Mouse (Mus musculus) c-Kit-positive CD71-positive TER-119-negative erythroid progenitor cells, embryonic 14.5 days (primary cell): ENCODE data around the gene 4930539E08Rik.

Experiments
- DNase-seq: peaks from one replicate; pipeline ENCODE4 v3.0.0-alpha.2; 2013; ENCODE audit warnings: low read depth

Gene 4930539E08Rik

GRCm38 (mm10) chr17:28855166-28855885, 59.8 kb downstream of the 4930539E08Rik start:
- peak; percentile 53 for DNase-seq

- DNase-seq: no peak
These were observed 60.7 kb downstream of the 4930539E08Rik start for GRCm38 (mm10) chr17:28854377-28854776.

GRCm38 (mm10) chr17:28850511-28850910, 64.6 kb downstream of the 4930539E08Rik start:
- no peak for DNase-seq

GRCm38 (mm10) chr17:28846974-28847617, 68.0 kb downstream of the 4930539E08Rik start:
- no peak for DNase-seq
